Mouse (Mus musculus) liver, embryonic 14.5 days (tissue): ENCODE results near the gene Uqcc3. TPM values are rescaled to one million over a fixed set of nuclear protein-coding genes. Genes with fewer than 3 reads are reported as not detected.

ENCODE experiments used
- ATAC-seq: fragments of 200-750 bp; cut with Nextera tagmentation; 2 replicates; pipeline ENCODE4 v1.8.0; 2017; ENCODE audit warnings: moderate number of reproducible peaks, mild to moderate bottlenecking, moderate library complexity; ENCODE audit not compliant: insufficient read depth
- DNase-seq, 3 experiments: peaks; one replicate each; pipeline ENCODE4 v3.0.0-alpha.2; 2012 to 2013; ENCODE audit warnings: low read depth in 3 of 3, low spot score in 3 of 3
- H3K27ac ChIP-seq: fragments of 300-500 bp; sonication (generic); 2 replicates; pipeline ENCODE4 v1.5.1; 2014; ENCODE audit warnings: moderate library complexity, mild to moderate bottlenecking, control low read depth, inconsistent platforms
- H3K27me3 ChIP-seq: fragments of 300-500 bp; sonication (generic); 2 replicates; pipeline ENCODE4 v1.6.1; 2014; ENCODE audit warnings: mild to moderate bottlenecking, low read length, moderate library complexity; ENCODE audit not compliant: control insufficient read depth, insufficient read depth
- H3K36me3 ChIP-seq: fragments of 300-500 bp; sonication (generic); replicated peaks from 2 replicates; pipeline ENCODE4 v1.6.1; 2014; ENCODE audit warnings: low read depth; ENCODE audit not compliant: control insufficient read depth, insufficient read depth
- H3K4me1 ChIP-seq, 2 experiments: fragments of 200-500 bp in 1 of 2; fragments of 300-500 bp in 1 of 2; sonication (generic) in 1 of 2; replicated peaks; 2 replicates each; pipeline ENCODE4 v1.6.1; 2012 to 2014; ENCODE audit warnings: antibody characterized with exemption in 1 of 2, inconsistent platforms in 1 of 2, low read length in 1 of 2; ENCODE audit not compliant: control insufficient read depth in 2 of 2, insufficient read depth in 2 of 2
- H3K4me2 ChIP-seq: fragments of 300-500 bp; sonication (generic); 2 replicates; pipeline ENCODE4 v1.6.1; 2014; ENCODE audit warnings: low read depth, mild to moderate bottlenecking, control low read depth, moderate library complexity
- H3K4me3 ChIP-seq, 2 experiments: fragments of 200-500 bp in 1 of 2; fragments of 300-500 bp in 1 of 2; sonication (generic) in 1 of 2; 2 replicates each; pipeline ENCODE4 v1.5.1; 2012 to 2014; ENCODE audit warnings: low read depth in 2 of 2, low read length in 2 of 2, mild to moderate bottlenecking in 2 of 2, control low read depth in 1 of 2, inconsistent platforms in 1 of 2, moderate library complexity in 1 of 2; ENCODE audit not compliant: insufficient read depth in 1 of 2
- H3K9ac ChIP-seq: fragments of 300-500 bp; sonication (generic); replicated peaks from 2 replicates; pipeline ENCODE4 v1.6.1; 2014; ENCODE audit warnings: mild to moderate bottlenecking, control low read depth, moderate library complexity
- H3K9me3 ChIP-seq: fragments of 300-500 bp; sonication (generic); 2 replicates; pipeline ENCODE4 v1.6.1; 2016; ENCODE audit warnings: low read length, mixed read lengths; ENCODE audit not compliant: control insufficient read depth
- CTCF ChIP-seq: IDR thresholded peaks from 2 replicates; pipeline ENCODE4 v1.5.1; 2016; ENCODE audit warnings: antibody characterized with exemption, low read depth, control low read depth
- EP300 ChIP-seq: IDR thresholded peaks from 2 replicates; pipeline ENCODE4 v1.6.1; 2016; ENCODE audit warnings: antibody characterized with exemption, low read depth
- WGBS: fragments of 180-500 bp; shearing (Covaris S2); extraction: QIAGEN DNeasy Blood & Tissue Kit; methylation state at CpG from one replicate; pipeline ENCODE4 v1.1.7; 2014; ENCODE audit not compliant: insufficient replicate concordance; 5-methylcytosine and 5-hydroxymethylcytosine counted together
- polyA plus RNA-seq, 2 experiments: library from polyadenylated mRNA; depleted of rRNA in 1 of 2; stranded (reverse) in 1 of 2; unstranded in 1 of 2; fragments of >200 nt; fragmentation: Nextera tagmentation in 1 of 2; extraction: Ambion mirVana in 1 of 2; gene quantifications; 2 replicates each; pipeline versions ENCODE4 v1.2.1 to v1.2.3; 2012 to 2014

Uqcc3 gene
- polyA plus RNA-seq, 2 experiments, result 22.2 to 28.3 TPM

- DNase-seq (no peak), ATAC-seq (no peak)
- 82% methylated on average over 9 of the region's 9 CpGs for WGBS
- H3K27ac ChIP-seq, result no peak overlapping the region
- H3K4me1 ChIP-seq, result peaks cover 8 to 24% of the 10 kb centered on the region in 2 experiments
- TF ChIP-seq CTCF (no peak), EP300 (no peak)
- peaks cover 26% of the 10 kb centered on the region for H3K36me3 ChIP-seq
- H3K9ac ChIP-seq, result no peak overlapping the region
- no peaks in the 10 kb centered on the region for H3K9me3 ChIP-seq
- H3K4me2 ChIP-seq, result no peak overlapping the region
- H3K27me3 ChIP-seq, result no peaks in the 10 kb centered on the region
- no peak overlapping the region for H3K4me3 ChIP-seq
These were observed 14.8 kb upstream of the Uqcc3 start for GRCm38 (mm10) chr19:8895397-8895960.

DNA sequence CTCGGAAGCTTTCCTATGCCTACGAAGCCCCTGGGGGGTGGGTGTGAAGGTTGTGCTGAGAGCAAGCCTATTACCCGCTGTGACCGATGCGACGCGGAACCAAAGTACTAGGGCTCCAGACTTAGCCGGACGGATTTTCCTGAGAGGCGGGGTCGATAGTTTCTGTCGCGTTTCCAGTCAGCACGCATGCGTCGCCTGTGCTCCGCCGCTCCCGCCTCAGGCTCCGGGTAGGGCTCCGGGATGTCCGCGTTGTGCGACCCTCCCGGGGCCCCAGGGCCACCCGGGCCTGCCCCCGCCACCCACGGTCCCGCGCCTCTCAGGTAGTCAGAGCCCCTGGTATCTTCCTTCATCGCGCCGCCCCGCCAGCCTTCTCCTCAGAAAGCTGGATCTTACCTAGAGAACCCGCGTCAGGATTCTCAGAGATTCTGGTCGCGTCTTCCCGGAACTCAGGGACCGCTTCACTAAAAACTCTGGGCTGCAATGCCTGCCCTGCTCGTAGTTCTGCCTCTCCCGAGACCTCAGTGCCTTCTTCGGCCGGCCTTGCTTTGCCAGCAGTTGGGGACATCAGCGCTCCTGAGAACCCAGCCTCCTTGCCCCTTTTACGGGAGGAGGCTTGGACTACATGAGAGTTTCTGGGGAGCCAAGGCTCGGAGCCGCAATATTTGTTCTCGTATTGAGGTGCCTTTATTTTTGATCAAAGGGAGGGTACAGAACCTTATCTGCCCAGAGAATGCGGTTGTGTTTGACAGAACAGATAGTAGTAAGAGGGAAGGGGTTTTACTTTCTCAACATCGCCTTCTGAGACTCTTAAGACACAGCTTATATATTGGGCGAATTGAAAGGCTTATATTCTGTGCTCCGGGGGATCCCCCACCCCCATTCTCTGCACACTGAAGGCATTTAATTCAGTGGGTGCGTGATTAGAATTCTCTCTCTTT is 12.4 kb upstream of the Uqcc3 start, which contains the start of gene Ints5:
TSS of gene Ints5 (plus strand) at position 177 of the 938 bp plus-strand sequence.
- Histone ChIP-seq H3K9ac (peak within 1 kb of the TSS; percentile 98), H3K4me1 (peaks cover 6 to 22% of the 10 kb centered on the region in 2 experiments), H3K36me3 (peaks cover 29% of the 10 kb centered on the region), H3K4me2 (peak within 1 kb of the TSS; percentile 83), H3K9me3 (no peaks in the 10 kb centered on the region), H3K4me3 (peak within 1 kb of the TSS; percentile 93 to 98), H3K27me3 (no peaks in the 10 kb centered on the region), H3K27ac (peak within 1 kb of the TSS; percentile 91)
- TF ChIP-seq CTCF, result no peak
- no peak for TF ChIP-seq EP300
- peak; percentile 60 for ATAC-seq
- WGBS, result 1% methylated on average over 54 of the region's 54 CpGs
- peak; percentile 78 to 81 (median 79) for DNase-seq

GRCm38 (mm10) chr19:8888511-8889385 is 8.0 kb upstream of the Uqcc3 start, which contains the start of the genes 1810009A15Rik and Gm49416:
Gene 1810009A15Rik, plus strand, starts transcription at chr19:8888853.
Gene Gm49416, plus strand, starts transcription at chr19:8888926.
- no peak for TF ChIP-seq CTCF
- TF ChIP-seq EP300, result no peak
- peak within 1 kb of the TSS; percentile 95 for H3K4me2 ChIP-seq
- ATAC-seq (peak; percentile 89), DNase-seq (peak; percentile 94 to 95 (median 95))
- peak within 1 kb of the TSS; percentile 72 for H3K9ac ChIP-seq
- no peaks in the 10 kb centered on the region for H3K27me3 ChIP-seq
- WGBS, result under 1% methylated on average over 58 of the region's 58 CpGs
- peak within 1 kb of the TSS; percentile 75 to 97 for H3K4me3 ChIP-seq
- peaks cover 13 to 19% of the 10 kb centered on the region in 2 experiments for H3K4me1 ChIP-seq
- H3K27ac ChIP-seq, result peak within 1 kb of the TSS; percentile 78
- no peaks in the 10 kb centered on the region for H3K9me3 ChIP-seq
- peaks cover 12% of the 10 kb centered on the region for H3K36me3 ChIP-seq

GRCm38 (mm10) chr19:8887585-8888463 is 7.1 kb upstream of the Uqcc3 start:
- Histone ChIP-seq H3K27ac (peak overlapping the region; percentile 77), H3K9ac (peak overlapping the region; percentile 72), H3K27me3 (no peaks in the 10 kb centered on the region), H3K4me1 (peaks cover 13 to 19% of the 10 kb centered on the region in 2 experiments), H3K4me3 (peak overlapping the region; percentile 75 to 97), H3K4me2 (peak overlapping the region; percentile 95), H3K36me3 (peaks cover 12% of the 10 kb centered on the region), H3K9me3 (no peaks in the 10 kb centered on the region)
- DNase-seq (peak in 1 of 3 experiments; percentile 47), ATAC-seq (no peak)
- 8% methylated on average over 19 of the region's 19 CpGs for WGBS
- TF ChIP-seq EP300 (no peak; the same call in 1 of the 2 replicates), CTCF (no peak)
